Mouse (Mus musculus) intestine, embryonic 14.5 days (tissue): ENCODE data around the gene Tfr2. TPM values are rescaled to one million over a fixed set of nuclear protein-coding genes. Genes with fewer than 3 reads are reported as not detected.

ENCODE experiments used
- ATAC-seq: fragments of 200-750 bp; cut with Nextera tagmentation; replicated peaks from 2 replicates; pipeline ENCODE4 v1.8.0; 2017; ENCODE audit warnings: low read depth, moderate number of reproducible peaks, moderate TSS enrichment, moderate library complexity; ENCODE audit not compliant: low FRiP score, low TSS enrichment
- DNase-seq: peaks from one replicate; pipeline ENCODE4 v3.0.0-alpha.2; 2018; ENCODE audit warnings: low spot score
- H3K27ac ChIP-seq: fragments of 300-500 bp; sonication (generic); 2 replicates; pipeline ENCODE4 v1.5.1; 2014; ENCODE audit warnings: low read depth, mild to moderate bottlenecking, control low read depth
- H3K27me3 ChIP-seq: fragments of 300-500 bp; sonication (generic); replicated peaks from 2 replicates; pipeline ENCODE4 v1.6.1; 2014; ENCODE audit warnings: low read length, control low read depth; ENCODE audit not compliant: control insufficient read depth, insufficient read depth
- H3K36me3 ChIP-seq: fragments of 300-500 bp; sonication (generic); 2 replicates; pipeline ENCODE4 v1.6.1; 2014; ENCODE audit warnings: low read length, control low read depth; ENCODE audit not compliant: control insufficient read depth, insufficient read depth
- H3K4me1 ChIP-seq: fragments of 300-500 bp; sonication (generic); replicated peaks from 2 replicates; pipeline ENCODE4 v1.6.1; 2014; ENCODE audit warnings: low read length, control low read depth, mixed read lengths; ENCODE audit not compliant: control insufficient read depth, insufficient read depth
- H3K4me2 ChIP-seq: fragments of 300-500 bp; sonication (generic); 2 replicates; pipeline ENCODE4 v1.6.1; 2014; ENCODE audit warnings: low read length
- H3K4me3 ChIP-seq: fragments of 300-500 bp; sonication (generic); 2 replicates; pipeline ENCODE4 v1.5.1; 2014; ENCODE audit warnings: low read depth, low read length, control low read depth, mixed read lengths
- H3K9ac ChIP-seq: fragments of 300-500 bp; sonication (generic); 2 replicates; pipeline ENCODE4 v1.6.1; 2014; ENCODE audit warnings: mild to moderate bottlenecking, low read length
- H3K9me3 ChIP-seq: fragments of 300-500 bp; sonication (generic); 2 replicates; pipeline ENCODE4 v1.6.1; 2016; ENCODE audit warnings: low read length, control low read depth; ENCODE audit not compliant: control insufficient read depth
- WGBS: fragments of 180-500 bp; shearing (Covaris S2); extraction: QIAGEN DNeasy Blood & Tissue Kit; methylation state at CpG from one replicate; pipeline ENCODE4 v1.1.7; 2014; 5-methylcytosine and 5-hydroxymethylcytosine counted together
- polyA plus RNA-seq: library from polyadenylated mRNA; unstranded; fragments of >200 nt; fragmentation: Nextera tagmentation; extraction: Ambion mirVana; gene quantifications from 2 replicates; pipeline ENCODE4 v1.2.1, GENCODE M21; 2014

The Tfr2 gene
- polyA plus RNA-seq, 1 experiment from 2014 or later: 0.34 TPM

DNA sequence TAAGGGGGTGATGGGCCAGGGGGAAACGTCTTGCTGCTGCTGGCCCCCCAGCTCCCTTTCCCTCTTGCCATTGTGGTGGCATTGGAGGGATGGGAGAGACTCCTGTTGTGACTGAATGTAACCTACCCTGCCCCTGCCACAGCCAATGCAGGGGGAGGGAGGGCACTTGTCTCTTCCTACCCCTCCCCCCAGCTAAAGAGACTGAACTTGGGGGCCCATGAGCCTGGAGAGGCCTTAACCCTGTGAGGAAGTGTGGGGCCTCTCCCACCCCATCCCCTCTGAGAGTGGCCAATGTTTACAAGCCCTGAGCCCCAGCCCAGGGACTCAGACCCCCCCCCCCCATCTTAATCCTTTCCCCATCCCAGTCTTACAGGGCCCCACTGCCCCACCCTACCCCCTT, 42.2 kb upstream of the Tfr2 start:
- H3K27me3 ChIP-seq: no peaks in the 10 kb centered on the region
- no peak overlapping the region for H3K4me2 ChIP-seq
- H3K27ac ChIP-seq: no peak overlapping the region
- no peak overlapping the region for H3K4me3 ChIP-seq
- no peak for ATAC-seq
- no peaks in the 10 kb centered on the region for H3K9me3 ChIP-seq
- H3K4me1 ChIP-seq: peaks cover 9% of the 10 kb centered on the region; the same call in 1 of the 2 replicates
- DNase-seq: no peak
- H3K9ac ChIP-seq: no peak overlapping the region
- 43% methylated on average over 1 of the region's 1 CpGs for WGBS
- H3K36me3 ChIP-seq: peaks cover 77% of the 10 kb centered on the region

DNA sequence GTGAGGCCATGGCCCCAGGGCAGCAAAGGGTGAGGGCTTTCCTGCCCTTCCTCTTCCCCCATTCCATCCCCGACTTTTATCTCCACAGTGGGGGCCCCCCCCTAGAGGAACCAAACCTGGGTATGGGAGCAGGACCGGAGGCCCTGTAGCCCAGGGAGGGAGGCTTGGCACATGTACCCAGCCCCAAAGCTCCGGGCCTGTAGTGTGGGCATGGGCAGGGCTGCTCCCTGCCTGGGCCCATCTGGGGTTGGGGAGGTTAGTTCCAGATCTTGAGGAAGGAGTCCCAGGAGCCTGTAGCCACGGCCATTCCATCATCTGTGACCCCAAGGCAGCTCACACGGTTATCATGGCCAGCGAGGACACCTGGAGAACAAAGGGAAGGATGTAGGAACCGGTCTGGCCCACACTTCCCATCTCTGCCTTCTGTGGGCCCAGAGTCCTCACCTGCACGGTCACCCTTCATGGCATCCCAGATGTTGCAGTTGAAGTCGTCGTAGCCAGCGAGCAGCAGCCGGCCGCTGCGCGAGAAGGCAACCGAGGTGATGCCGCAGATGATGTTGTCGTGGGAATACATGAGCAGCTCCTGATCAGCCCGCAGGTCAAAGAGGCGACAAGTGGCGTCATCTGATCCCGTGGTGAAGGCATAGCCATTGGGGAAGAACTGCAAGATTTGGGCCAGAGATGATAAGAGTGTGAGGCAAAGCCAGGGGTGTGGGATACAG, 41.2 kb upstream of the Tfr2 start:
- 82% methylated on average over 22 of the region's 22 CpGs for WGBS
- DNase-seq (no peak), ATAC-seq (no peak)
- Histone ChIP-seq H3K4me1 (peaks cover 9% of the 10 kb centered on the region; the same call in 1 of the 2 replicates), H3K27me3 (no peaks in the 10 kb centered on the region), H3K27ac (no peak overlapping the region), H3K4me2 (no peak overlapping the region), H3K4me3 (no peak overlapping the region), H3K9me3 (no peaks in the 10 kb centered on the region), H3K9ac (no peak overlapping the region), H3K36me3 (peaks cover 67% of the 10 kb centered on the region)

GRCm38 (mm10) chr5:137529221-137529995, 40.2 kb upstream of the Tfr2 start:
- H3K4me2 ChIP-seq: no peak overlapping the region

GRCm38 (mm10) chr5:137530075-137530474, 39.6 kb upstream of the Tfr2 start:
- H3K4me3 ChIP-seq: peak overlapping the region; percentile 84
- DNase-seq (no peak), ATAC-seq (no peak)
- H3K36me3 ChIP-seq: peaks cover 50% of the 10 kb centered on the region
- 74% methylated on average over 8 of the region's 8 CpGs for WGBS
- peaks cover 9% of the 10 kb centered on the region; the same call in 1 of the 2 replicates for H3K4me1 ChIP-seq
- peak overlapping the region; percentile 83 for H3K4me2 ChIP-seq
- H3K27ac ChIP-seq: peak overlapping the region; percentile 88
- H3K9me3 ChIP-seq: no peaks in the 10 kb centered on the region
- no peaks in the 10 kb centered on the region for H3K27me3 ChIP-seq
- H3K9ac ChIP-seq: peak overlapping the region; percentile 82

More at GRCm38 (mm10) chr5:137529221-137529995, 40.2 kb upstream of the Tfr2 start:
- Histone ChIP-seq H3K27ac (peak overlapping the region; percentile 88; the same call in 1 of the 2 replicates), H3K4me1 (peaks cover 9% of the 10 kb centered on the region; the same call in 1 of the 2 replicates), H3K36me3 (peaks cover 57% of the 10 kb centered on the region), H3K9me3 (no peaks in the 10 kb centered on the region), H3K4me3 (no peak overlapping the region), H3K9ac (no peak overlapping the region), H3K27me3 (no peaks in the 10 kb centered on the region)
- no peak for ATAC-seq
- no peak for DNase-seq
- WGBS: 76% methylated on average over 15 of the region's 15 CpGs

- no peaks in the 10 kb centered on the region for H3K9me3 ChIP-seq
- H3K9ac ChIP-seq: peak overlapping the region; percentile 82
- WGBS: 2% methylated on average over 41 of the region's 46 CpGs
Measured at GRCm38 (mm10) chr5:137530588-137531413, 38.8 kb upstream of the Tfr2 start.

GRCm38 (mm10) chr5:137531414-137532130, 38.1 kb upstream of the Tfr2 start:
- Histone ChIP-seq H3K4me2 (peak overlapping the region; percentile 83), H3K9me3 (no peaks in the 10 kb centered on the region), H3K9ac (peak overlapping the region; percentile 82), H3K27me3 (no peaks in the 10 kb centered on the region), H3K27ac (peak overlapping the region; percentile 88), H3K4me3 (peak overlapping the region; percentile 84), H3K4me1 (peaks cover 9% of the 10 kb centered on the region; the same call in 1 of the 2 replicates), H3K36me3 (peaks cover 36% of the 10 kb centered on the region)
- DNase-seq (peak; percentile 78), ATAC-seq (0 out of 2 replicates have a peak, but pooled peaks have one; percentile 1)
- under 1% methylated on average over 50 of the region's 51 CpGs for WGBS

More at GRCm38 (mm10) chr5:137530588-137531413, 38.8 kb upstream of the Tfr2 start:
- Histone ChIP-seq H3K4me2 (peak overlapping the region; percentile 83), H3K4me1 (peaks cover 9% of the 10 kb centered on the region; the same call in 1 of the 2 replicates), H3K27me3 (no peaks in the 10 kb centered on the region), H3K4me3 (peak overlapping the region; percentile 84), H3K27ac (peak overlapping the region; percentile 88), H3K36me3 (peaks cover 43% of the 10 kb centered on the region)
- ATAC-seq (peak; percentile 25), DNase-seq (peak; percentile 84)

DNA sequence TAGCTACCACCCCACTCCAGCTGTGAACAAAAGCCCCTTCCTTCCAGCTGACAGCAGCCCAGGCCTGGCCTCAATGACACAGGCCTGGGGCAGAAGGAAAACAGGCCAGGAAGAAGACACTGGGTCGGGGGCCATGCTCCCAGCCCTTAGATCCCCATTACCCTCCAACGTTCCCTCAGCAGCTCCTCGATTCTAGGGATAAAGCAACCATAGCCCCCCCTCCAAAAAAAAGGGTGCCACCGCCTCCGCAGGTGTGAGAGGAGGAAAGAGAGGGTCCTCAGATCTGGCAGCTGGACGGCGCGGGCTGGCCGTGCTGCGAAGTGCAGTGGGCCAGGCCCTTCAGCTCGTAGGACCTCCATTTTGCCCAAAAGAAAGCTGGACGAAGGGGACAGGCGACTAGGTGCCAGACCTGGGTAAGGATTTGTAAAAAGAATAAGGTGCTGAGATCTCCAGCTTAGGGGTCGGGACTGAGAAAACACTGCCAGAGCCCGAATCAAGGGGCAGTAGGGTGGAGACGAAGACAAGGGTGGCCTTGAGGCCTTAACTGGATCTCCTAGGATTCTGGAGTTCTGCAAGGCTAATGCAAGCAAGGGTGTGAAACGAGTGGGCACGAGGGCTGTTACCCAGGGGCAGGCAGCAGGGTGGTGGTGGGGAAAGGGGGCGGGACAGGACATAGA, 37.4 kb upstream of the Tfr2 start:
- Histone ChIP-seq H3K4me1 (peaks cover 9% of the 10 kb centered on the region; the same call in 1 of the 2 replicates), H3K27me3 (no peaks in the 10 kb centered on the region), H3K36me3 (peaks cover 30% of the 10 kb centered on the region), H3K4me3 (peak overlapping the region; percentile 84), H3K4me2 (peak overlapping the region; percentile 83), H3K9me3 (no peaks in the 10 kb centered on the region), H3K9ac (peak overlapping the region; percentile 82), H3K27ac (peak overlapping the region; percentile 88)
- ATAC-seq: no peak
- DNase-seq: peak; percentile 81
- WGBS: under 1% methylated on average over 19 of the region's 19 CpGs
